Mouse (Mus musculus) forelimb bud, embryonic 11.5 days (tissue): Measurements from ENCODE around the gene Olfr519.

Experiments
- DNase-seq: peaks from one replicate; pipeline ENCODE4 v3.0.0-alpha.2; 2012; ENCODE audit warnings: low read depth, low spot score

The Olfr519 gene

DNA sequence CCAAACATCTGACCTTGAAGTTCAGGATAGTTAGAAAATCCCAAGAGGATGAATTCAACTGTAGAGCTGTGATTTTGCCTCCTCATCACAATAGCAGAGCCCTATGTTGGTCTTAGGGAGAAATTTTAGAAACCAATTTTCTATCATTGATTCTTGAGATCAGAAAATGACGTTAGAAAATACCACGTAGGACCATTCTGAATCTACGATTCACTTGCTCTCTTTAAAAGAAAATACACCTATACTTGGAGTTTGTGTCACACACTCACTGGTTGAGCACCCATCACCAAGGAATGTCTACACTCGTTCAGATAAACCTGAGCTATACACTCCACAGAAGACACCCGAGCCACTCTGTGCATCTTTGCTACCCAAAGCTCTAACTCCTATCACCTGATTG lies at the start of gene Olfr519:
TSS of gene Olfr519 (minus strand) at position 101 of the 400 bp plus-strand sequence.
- DNase-seq, result no peak

DNA sequence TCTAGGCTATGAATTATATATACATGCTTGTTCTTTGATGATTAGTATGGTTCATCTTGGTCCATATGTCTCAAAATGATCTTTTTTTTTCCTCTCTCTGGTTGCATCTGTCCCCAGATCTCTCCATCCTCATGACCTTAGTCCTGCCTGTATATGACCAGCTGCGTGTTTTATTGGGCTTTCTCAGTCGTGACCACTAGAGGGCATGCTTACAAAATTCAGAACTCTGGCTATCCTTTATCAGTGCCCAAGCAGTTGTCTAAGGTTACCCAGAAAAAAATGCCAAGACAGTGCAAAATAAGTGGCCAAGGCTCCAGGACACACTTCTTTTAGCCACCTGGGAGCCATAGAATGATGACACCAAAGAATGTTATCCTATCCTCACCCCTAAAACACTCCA lies 49.8 kb upstream of the Olfr519 start:
- peak; percentile 72 for DNase-seq

DNA sequence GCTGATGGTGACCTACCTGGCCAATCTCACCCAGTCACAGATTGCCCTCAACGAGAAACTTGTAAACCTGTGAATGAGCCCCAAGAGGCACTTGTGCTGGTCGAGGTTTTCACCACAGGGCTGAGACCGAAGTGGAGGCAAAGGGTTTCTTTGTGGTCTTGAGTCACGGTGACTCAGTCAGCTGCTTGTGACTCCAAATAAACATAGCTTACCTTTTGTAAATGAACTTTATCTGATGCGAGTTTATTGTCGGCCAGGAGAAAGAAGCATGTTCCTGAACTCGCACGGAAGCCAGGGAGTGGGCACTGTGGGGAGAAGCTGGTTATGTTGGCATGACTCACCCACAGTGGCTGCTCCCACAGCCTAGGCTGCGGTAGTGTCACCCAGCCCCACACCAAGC lies 47.2 kb upstream of the Olfr519 start:
- no peak for DNase-seq

DNA sequence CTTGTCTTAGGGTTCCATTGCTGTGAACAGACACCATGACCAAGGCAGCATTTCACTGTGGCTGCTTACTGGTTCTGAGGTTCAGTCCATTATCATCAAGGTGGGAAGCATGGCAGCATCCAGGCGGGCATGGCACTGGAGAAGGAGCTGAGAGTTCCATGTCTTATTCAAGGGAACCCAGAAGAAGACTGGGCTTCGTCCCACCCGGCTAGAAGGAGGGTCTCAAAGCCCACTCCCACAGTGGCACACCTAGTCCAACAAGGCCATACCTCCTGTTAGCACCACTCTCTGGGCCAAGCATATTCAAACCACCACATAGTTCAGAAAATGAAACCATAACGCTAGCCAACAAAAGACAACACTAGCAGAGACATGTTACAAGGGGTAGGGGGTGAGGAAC lies 42.4 kb upstream of the Olfr519 start:
- no peak for DNase-seq

DNA sequence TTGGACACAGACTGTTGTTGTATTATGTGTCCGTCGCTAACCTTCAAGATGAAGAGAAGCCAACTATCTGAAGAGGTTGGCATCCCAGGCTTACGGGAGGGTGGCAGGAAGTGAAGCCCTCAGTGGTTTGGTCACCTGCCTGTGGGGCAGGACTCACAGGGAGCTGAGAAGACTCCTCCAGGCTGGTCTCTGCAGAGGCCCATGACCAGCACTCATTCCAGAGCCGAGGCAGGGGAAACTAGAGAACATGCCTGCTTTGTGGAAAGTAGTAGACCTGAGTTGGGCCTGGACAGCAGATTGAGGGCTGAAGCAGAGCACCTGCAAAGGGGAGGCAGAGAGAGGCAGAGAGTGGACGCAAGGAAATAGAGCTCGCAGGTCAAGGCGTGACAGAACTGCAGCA lies 41.2 kb upstream of the Olfr519 start:
- DNase-seq, result no peak

DNA sequence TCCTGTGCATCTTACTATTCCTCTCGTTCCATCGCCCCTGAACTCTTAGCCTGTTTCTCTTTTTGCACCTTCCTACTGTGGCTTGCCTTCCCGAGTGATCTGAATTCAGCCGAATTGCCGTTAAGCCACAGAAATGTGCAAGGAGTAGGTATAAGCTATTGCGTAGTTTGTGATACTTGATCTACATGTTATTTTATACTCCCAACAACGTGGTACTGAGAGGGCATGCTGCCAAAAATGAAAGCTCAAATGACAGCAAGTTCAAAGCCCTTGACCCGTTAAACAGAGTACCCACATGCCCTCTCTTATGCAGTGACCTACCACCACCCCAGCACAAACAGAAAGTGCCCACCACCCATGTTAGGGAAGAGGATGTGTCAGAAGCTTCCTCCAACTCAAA lies 40.6 kb upstream of the Olfr519 start:
- DNase-seq, result no peak

DNA sequence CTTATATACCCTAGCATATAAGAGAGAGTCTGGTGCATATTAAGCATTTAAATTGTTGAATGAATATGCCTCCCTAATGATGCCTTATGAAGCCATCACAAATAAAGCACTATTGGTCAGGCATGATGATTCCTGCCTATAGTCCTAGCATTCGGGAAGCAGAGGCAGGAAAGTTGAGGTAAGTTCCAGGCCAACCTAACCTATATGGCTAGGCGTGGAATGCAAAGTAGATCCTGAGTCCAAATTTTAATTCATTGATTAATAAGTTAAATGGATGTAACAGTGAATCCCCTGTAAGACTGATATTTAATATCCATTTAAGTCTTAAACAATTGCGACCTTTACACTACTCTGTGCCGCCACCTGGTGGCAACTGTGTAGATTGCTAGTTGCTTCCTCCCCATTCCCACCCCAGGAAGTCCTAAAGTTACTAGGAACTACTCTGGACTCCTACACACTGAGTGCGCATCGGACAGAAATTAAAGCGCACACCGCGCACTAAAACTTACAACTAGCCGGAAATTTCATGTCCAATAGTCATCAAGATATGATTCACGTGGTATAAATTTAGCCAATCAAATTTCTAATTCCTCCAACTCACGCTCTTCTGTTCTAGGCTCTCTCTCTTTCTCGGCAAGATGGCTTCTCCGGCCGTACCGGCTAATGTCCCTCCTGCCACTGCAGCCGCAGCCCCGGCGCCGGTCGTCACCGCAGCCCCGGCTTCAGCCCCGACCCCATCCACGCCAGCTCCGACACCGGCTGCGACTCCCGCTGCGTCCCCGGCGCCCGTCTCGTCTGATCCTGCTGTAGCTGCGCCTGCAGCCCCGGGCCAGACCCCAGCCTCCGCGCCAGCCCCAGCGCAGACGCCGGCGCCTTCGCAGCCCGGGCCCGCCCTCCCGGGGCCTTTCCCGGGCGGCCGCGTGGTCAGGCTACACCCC lies 39.8 kb upstream of the Olfr519 start, which contains the start of gene Eif3f:
TSS of gene Eif3f (plus strand) at position 624 of the 938 bp plus-strand sequence.
- peak; percentile 99 for DNase-seq

DNA sequence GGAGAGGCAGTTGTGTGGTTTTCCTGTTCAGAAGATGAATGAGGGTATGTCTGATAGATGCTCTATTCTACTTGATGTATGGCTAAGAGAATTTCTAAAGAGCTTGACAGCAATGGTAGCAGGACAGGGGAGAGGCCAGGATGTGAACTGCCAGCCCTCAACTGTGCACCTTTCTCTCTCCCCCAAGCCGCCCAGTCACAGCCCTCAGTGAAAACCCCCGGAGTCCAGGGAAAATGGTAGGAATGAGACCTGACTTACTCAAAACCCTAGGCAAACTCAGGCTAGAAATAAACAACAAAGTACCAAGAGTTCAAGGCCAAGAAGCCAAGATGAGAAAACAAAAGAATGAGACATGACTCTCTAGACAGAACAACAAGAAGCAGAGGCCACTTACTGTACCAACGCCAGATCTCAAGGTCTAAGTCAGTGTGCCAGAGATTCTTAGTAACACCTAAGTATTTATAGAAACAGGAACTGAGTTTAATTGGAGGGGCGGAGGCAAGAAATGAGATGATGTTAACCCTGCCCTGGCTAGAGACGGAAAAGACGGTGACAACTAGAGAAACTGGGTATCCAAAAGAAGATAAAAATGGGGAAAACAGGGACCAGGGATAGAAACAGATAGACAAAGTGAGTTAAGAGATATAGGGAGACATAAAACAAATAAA lies 35.6 kb upstream of the Olfr519 start, which contains the start of gene Nlrp10:
TSS of gene Nlrp10 (minus strand) at position 453 of the 668 bp plus-strand sequence.
- no peak for DNase-seq

DNA sequence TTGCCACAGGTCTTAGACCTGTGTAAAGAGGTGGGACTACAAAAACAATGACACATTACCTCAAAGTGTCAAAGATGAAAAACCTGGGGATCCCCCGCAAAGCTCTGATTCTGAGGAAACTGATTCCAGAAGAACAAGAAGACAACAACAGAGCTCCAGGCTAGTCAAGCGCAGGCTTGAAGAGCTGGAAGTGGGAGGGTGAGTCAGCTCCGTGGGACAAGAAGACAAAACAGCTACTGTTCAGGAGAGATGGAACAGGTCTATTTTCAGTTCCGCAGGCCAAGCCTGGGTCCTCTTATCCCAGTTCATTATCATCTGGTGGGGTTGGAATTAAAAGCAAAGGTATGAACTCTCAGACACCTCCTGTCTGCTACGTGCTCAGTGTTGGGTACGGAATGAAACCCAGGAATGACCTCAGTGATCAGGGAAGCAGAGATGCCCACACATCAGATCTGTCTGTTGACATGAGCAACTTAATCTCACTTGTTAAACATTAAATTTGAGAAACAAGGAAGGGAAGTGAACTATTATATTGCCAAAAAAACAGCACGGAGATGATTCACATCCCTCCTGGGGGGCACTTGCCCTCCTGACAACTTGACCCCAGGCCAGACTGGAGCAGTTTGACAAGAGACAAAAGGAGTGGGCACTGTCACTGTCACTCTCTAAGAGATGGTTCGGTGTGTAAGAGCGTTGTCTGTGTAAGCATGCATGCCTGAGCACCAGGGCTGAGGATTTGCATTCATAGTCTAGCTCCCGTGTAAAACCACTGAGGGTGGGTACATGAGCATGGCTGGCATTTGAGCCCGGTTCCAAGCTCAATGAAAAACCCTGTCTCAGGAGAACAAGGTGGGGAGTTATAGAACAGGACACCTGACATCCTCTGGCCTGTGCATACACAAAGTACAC lies 34.3 kb upstream of the Olfr519 start:
- no peak for DNase-seq

DNA sequence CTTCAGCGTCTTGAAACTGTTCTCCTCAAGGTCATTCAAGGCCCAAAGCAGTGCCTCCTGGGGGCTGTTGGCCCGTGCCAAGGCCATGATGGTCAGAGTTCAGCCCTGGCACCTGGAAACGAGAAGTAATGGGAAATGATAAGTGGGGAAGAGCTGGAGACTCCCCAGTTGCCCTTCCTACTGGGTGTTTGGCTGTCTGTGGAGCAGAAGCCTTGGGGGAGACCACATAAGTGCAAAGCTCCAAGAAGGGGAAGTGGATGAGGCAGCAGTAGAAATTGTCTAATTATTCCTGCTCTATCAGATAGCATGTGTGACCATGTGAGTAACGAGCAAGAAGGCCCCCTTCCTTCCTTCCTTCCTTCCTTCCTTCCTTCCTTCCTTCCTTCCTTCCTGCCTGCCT lies 32.8 kb upstream of the Olfr519 start:
- DNase-seq, result no peak

DNA sequence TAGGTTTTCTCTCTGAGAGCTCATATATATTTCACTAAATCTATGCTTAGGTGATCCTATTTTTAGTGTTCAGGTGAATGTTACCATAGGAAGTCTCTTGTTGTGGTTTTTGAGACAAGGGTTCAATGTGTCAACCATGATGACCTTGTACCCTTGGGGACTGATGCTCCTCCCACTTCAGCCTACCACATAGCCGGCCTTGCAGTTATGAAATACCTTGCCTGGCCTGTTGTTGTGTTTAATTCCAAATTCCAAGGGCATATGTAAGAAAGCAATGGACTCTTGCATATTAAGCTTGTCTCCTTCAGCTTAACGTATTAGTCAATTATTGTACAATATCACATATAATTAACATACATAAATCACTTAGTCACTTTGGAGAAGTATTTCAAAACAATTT lies 9.7 kb upstream of the Olfr519 start:
- DNase-seq, result no peak

DNA sequence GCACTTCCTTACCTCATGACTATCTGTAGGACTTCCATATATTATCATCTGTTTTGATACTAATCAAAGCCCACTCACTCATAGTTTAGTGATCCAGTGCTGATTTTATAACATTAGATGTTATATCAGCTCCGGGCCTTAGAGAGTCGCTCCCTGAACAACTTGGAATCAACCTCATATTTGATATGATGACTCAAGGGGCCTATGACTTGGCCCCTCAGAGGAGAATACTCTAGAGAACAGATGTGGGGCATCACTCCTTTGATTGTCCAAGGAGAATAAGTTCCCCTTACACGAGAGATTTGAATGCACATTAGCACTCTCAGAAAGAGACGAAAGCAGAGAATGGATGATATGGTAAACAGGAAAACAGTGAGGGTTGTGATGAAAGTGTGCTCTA lies 9.3 kb downstream of the Olfr519 start, which contains the start of gene Olfr518:
TSS of gene Olfr518 (minus strand) at position 101 of the 400 bp plus-strand sequence.
- DNase-seq, result no peak

DNA sequence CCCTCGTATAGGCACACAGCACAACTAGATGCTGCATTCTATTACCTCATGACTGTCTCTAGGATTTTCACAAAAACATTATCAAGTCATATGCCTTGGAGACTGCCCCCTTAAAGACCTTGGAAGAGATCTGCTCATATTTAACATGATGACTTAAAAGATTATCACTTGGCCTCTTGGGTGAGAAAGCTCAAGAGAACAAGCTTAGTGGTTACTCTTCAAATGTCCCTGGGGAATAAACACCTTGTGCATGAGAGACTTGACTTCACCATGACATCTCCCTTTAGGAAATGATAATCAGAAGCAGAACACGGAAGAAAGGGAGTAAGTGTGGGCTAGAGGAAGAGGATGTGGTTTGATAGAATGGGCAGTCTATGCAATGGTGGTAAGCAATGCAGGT lies 21.9 kb downstream of the Olfr519 start, which contains the start of gene Olfr517:
TSS of gene Olfr517 (minus strand) at position 101 of the 400 bp plus-strand sequence.
- no peak for DNase-seq

DNA sequence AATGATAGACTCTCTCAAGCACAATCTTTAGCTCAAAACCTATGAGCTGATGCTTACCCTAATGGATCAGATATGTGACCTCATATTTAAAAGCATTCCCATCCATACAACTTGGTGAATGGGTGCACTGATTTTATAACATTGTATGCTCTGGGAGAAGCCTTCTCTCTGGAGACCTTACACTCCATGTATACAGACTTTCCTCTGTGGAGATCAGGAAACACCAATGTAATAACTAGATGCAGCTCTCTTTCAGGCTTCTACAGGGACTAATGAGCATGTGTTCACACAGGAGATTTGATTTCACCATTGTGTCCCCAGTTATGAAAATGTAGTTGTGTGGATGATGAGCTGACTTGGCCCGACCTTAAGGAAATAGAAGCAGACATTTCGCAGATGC lies 43.8 kb downstream of the Olfr519 start, which contains the start of gene Olfr516:
TSS of gene Olfr516 (minus strand) at position 101 of the 400 bp plus-strand sequence.
- no peak for DNase-seq
